Mouse (Mus musculus) brain, adult 2 months (tissue): ENCODE measurements around the gene Hist1h4j.

Experiments
- DNase-seq: peaks from one replicate; pipeline ENCODE4 v3.0.0; 2011; ENCODE audit warnings: low read depth, low spot score

Hist1h4j gene

GRCm38 (mm10) chr13:21722993-21723836 lies 11.6 kb upstream of the Hist1h4j start:
- no peak for DNase-seq

- DNase-seq, result no peak
These were observed 6.8 kb upstream of the Hist1h4j start for GRCm38 (mm10) chr13:21727948-21728572.

GRCm38 (mm10) chr13:21729544-21729943 lies 5.3 kb upstream of the Hist1h4j start:
- no peak for DNase-seq

GRCm38 (mm10) chr13:21733466-21733865 lies 1.4 kb upstream of the Hist1h4j start:
- no peak for DNase-seq

GRCm38 (mm10) chr13:21734010-21734905 lies 606 bp upstream of the Hist1h4j start:
- peak; percentile 93 for DNase-seq

GRCm38 (mm10) chr13:21745006-21745405 lies 10.1 kb downstream of the Hist1h4j start:
- no peak for DNase-seq

- peak; percentile 22 for DNase-seq
These were observed 14.7 kb downstream of the Hist1h4j start for GRCm38 (mm10) chr13:21749387-21750158.

- DNase-seq, result peak; percentile 96
These were observed 15.5 kb downstream of the Hist1h4j start, which contains the start of gene Hist1h4k for GRCm38 (mm10) chr13:21750159-21751017. Hist1h4k (minus strand) TSS chr13:21750505.

GRCm38 (mm10) chr13:21751417-21751816 lies 16.6 kb downstream of the Hist1h4j start:
- DNase-seq, result no peak

GRCm38 (mm10) chr13:21751827-21752226 lies 17.0 kb downstream of the Hist1h4j start:
- no peak for DNase-seq

GRCm38 (mm10) chr13:21752356-21752755 lies 17.5 kb downstream of the Hist1h4j start:
- no peak for DNase-seq

GRCm38 (mm10) chr13:21753051-21753523 lies 18.2 kb downstream of the Hist1h4j start:
- no peak for DNase-seq

- peak; percentile 98 for DNase-seq
These were observed 18.8 kb downstream of the Hist1h4j start, which contains the start of the genes Hist1h2ak and Hist1h2bn for GRCm38 (mm10) chr13:21753524-21754285. Hist1h2ak (minus strand) TSS chr13:21753827. Hist1h2bn (plus strand) TSS chr13:21754123.

- peak; percentile 44 for DNase-seq
These were observed 19.6 kb downstream of the Hist1h4j start for GRCm38 (mm10) chr13:21754294-21755001.

- DNase-seq, result no peak
These were observed 20.8 kb downstream of the Hist1h4j start for GRCm38 (mm10) chr13:21755707-21756106.

- DNase-seq, result peak; percentile 94
These were observed 44.2 kb downstream of the Hist1h4j start for GRCm38 (mm10) chr13:21778814-21779766.
